Mouse (Mus musculus) CD4-positive, CD25-positive, alpha-beta regulatory T cell, adult 2 months (primary cell): ENCODE measurements around the gene Mon1a.

Experiments
- DNase-seq: peaks from one replicate; pipeline ENCODE4 v3.0.0-alpha.2; 2012; ENCODE audit warnings: low read depth, low spot score

Gene Mon1a

DNA sequence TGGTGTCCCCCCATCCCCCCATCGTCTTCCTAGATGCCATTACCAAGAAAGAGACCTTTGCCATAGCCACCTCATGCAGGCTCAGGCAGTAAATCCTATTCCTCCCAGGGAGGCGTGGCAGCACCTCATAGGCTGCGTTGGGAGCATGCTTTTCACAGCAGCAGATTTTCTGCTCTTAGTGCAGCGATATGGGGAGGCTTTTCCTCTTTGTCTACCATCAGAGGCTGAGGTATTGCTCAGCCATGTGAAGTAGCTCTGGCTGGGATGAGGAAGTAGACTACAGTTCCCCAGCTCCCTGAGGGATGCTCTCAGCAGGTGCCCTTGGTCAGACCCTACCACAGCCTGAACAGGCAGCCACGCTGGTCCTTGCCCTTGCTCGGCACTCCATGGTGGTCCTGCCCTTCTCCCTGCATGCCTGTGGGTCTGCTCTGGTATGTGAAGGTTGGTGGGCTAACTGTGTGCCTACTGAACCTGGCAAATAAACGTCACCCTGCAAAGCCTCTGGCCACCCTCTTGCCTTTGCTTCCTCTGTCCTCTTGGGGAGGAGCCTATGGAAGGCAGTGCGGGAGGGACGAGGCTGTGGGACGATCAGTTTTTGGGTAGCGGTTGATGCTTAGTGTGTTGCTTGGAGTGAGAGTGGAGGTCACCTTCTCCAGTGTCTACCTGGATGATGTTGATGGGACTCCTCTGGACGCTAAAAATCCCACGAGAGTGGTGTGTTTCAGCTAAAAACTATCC lies 61.4 kb downstream of the Mon1a start:
- DNase-seq, result no peak

DNA sequence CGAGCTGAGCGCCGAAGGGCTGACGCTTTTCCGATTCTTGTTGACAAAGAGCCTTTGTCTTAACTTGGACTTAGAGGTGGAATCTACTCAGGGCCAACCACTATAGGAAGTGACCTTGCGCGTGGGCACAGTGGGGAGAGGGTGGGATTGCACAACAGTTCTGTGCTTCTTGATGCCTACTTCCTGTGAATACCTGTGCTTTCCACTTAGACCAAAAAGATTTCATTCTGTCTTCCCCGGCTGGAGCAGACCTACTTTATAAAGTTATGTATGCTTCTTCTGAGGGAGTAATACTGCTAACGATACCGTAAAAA lies 61.9 kb downstream of the Mon1a start, which contains the start of gene Traip:
Traip (plus strand) TSS at position 215 of the 314 bp plus-strand sequence.
- DNase-seq, result no peak

GRCm38 (mm10) chr9:107950460-107951355 lies 62.8 kb downstream of the Mon1a start:
- peak; percentile 90 for DNase-seq
